Mouse (Mus musculus) T-helper 1 cell (primary cell): ENCODE results near the gene Atf7ip2.
"Not testable (repeated sequence)": the region's sequence is repeated elsewhere in the genome, so short reads cannot be mapped to it uniquely, and the experiment has no call there.

Experiments used
- in situ Hi-C: fragments of 300-600 bp; cut with MboI, MseI; formaldehyde crosslinking; loops from one replicate; pipeline ENCODE4 v1.15.1; 2025; ENCODE audit warnings: high pct_unique_total_duplicates

Atf7ip2 gene

DNA sequence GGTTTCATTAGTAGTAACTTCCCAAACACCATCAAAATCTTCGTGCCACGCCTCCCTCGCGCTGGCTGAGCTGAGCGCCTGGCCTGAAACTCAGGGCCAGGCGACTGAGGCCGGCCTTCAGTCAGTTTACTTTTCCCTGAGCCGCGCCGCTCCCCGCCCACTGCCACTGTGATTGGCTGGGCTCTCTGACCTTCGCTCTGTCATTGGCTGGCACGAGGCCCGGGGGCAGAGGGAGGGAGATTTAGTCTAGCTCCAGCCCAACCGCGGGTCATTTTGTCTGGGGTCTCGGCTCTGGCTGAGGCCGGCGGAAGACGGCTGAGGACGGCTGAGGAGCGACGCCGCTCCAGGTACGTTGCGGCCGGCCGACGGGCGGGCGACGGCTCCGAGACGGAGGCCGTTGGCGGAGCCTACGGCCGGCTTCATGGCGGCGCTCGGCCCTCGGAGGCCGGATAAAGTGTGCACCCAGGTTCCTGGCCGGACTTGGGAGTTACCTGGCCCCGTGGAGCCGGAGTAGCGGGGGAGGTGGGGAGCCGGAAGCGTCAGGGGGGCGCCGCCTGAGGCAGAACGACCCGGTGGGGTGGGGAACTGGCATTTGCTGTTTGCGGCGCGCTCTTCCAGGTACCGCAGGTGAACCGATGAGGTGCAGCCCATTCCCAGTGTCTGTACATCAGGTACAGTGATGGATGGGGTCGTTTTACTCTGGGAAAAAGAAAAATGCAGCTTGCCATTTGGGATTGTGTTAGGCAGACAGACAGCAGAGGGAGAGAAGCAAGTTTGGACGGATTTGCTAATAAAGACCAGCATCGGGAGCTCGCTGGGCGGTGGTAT, at the start of gene Atf7ip2:
Atf7ip2 (plus strand) TSS at position 34 of the 828 bp plus-strand sequence.
- in situ Hi-C loops = no loop called here

DNA sequence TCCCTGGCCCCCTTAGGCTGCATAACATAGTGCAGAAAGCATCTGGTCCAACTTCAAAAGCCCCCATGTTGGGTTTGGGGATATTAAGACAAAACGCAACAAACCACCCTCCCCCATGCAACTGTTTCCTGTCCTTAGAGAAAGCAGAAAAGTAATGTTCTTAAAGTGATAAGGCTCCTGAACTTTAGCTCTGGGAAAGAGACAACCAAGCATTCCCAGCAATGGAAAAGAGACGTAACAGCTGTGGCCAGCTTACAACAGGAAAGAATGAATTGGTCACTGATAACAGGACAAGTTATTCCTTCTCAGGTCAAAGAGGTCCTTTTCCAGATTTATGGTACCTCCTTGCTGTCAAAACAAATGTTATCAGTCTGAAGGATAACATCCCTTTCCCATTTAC, 49.3 kb upstream of the Atf7ip2 start:
- in situ Hi-C loops = no loop called here

DNA sequence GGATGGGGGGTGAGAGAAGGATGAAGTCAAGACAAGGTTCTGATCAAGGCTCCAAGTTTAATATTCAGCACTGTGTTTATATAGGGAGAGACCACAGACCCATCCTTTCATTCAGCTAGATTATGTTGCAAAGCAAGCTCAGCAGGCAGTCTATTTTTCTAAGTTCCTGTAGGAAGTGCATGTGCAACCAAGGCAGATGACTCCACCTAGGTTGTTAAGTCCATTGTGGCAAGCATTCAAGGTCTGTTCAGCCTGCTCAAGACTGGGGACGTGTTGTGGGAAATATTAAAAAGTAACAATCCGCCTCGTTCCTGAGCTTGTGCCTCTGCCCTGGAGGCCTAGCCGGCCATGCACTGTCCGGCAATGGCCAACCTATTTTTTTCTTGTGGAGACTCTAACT, 45.1 kb upstream of the Atf7ip2 start:
- in situ Hi-C loops = no loop called here

DNA sequence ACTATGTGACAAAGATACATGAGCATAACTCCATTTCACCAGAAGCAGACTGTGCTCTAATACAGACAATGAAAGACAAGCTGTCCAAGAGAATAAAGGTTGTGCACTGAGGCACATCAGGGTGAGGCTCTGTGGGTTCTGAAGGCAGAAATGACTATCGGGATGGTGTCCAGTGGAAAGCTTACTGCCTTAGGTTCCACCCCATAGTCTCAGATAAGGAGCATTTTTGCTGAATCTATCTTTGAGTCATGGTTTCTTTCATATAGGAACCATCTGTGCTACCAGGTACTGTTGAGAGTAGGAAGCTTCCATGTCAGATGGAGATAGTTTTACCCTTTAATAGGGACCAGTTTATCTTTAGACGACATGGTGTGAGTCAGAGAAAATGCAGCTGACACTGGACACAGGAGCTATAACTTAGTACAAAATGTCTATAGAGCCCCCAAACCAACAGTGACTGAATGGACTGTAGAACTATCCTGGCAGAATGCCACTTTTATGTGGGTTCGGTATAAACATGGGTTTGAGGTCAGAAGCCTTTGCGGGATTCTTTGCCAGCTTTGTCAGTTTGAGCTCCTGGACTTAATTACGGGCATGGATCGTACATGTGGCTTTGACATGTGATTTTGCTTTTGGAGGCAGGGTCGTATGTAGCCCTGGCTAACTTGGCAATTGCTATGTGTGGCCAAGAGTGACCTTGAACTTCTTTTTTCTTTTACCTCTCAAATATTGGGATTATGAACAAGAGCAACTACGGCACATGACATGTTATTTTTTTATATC, 23.2 kb upstream of the Atf7ip2 start:
- in situ Hi-C loops = loop anchor here (5.0 kb wide), 1 partner anchor 48 kb away; no protein-coding TSS in a partner anchor

DNA sequence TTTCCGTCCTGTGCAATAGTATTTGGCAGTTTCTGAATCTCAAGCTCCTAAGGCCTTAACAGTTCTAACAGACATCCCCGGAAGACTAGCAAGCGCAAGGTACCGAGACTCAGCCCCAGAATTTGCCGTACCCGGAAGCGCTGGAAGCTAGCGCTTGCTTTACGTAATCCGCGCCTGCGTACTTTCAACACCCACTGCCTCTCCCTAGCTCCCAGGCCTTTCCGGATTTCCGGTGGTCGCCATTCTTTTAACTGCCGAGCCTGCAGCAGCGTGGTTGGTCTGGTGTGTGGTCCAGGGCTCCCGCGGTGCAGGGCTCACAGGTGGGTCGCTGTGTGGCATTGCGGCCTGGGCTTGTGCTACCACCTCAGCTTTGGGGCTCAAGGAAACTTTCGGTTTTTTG, 22.5 kb upstream of the Atf7ip2 start, which contains the start of gene Rpl39l:
Rpl39l (plus strand) TSS at position 222 of the 400 bp plus-strand sequence.
- in situ Hi-C loops = no loop called here

DNA sequence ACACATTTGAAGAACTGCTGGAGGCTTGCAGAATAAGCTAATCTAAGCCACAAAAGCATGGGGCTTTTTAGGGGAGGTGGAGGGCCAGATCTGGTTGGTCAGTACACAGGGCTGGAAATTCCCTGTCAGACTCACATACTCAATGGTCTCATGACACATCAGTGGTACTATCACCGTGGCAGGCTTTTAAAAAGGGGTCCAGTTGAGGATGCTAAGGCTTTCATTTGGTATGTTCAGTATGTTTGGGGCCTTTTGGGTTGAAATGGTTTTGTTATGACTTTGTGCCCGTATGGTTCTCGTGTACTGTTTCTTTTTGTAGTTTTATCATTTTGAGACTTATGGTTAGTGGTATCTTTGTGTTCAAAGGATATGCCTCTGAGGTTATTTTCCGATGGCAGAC, 21.2 kb upstream of the Atf7ip2 start:
- in situ Hi-C loops = no loop called here

DNA sequence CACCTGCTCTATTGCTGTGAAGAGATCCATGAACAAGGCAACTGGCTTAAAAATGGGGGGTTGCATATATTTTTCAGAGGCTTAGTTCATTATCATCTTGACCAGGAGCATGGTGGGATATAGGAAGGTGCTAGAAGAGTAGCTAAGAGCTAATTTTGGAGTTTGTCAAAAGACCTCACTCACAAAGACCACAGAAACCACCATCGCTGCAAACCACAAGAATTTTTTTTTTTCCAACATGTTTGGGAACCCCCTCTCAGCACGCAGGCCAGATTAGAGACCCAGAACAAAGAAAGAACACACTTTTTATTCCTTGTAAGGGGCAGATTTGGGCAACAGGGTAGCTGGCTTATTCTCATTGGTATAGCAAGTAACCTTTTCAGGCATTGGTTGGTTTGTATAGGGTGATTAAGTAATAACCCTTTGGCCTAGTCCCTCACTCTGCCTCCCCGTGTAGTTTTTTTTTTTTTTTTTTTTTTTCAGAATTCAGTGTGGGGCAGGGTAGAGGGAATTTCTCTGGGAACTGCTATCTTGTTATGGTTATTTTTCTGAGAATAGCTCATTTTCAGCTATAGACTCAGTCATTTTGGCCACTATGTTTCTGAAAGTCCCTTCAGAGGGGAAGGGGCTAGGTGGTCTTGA, 20.2 kb upstream of the Atf7ip2 start:
- in situ Hi-C loops = no loop called here

DNA sequence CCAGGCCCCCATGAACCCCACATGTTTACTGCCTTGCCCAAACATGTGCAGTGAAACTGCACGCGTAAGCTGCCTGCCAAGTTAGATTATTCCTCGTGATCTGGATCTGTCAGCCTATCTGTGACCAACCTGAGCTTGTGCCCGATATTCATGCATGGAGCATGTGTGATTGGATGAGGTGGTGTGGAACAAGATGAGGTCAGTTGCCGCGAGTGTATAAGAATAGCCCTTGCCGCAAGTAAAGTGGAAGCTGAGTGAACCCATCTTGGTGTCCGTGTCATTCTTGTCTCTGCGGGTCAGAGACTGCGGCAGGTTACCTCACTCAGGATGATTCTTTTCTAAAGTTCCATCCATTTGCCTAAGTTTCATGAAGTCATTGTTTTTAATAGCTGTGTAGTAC, 5.1 kb upstream of the Atf7ip2 start:
- in situ Hi-C loops = not testable (repeated sequence)

DNA sequence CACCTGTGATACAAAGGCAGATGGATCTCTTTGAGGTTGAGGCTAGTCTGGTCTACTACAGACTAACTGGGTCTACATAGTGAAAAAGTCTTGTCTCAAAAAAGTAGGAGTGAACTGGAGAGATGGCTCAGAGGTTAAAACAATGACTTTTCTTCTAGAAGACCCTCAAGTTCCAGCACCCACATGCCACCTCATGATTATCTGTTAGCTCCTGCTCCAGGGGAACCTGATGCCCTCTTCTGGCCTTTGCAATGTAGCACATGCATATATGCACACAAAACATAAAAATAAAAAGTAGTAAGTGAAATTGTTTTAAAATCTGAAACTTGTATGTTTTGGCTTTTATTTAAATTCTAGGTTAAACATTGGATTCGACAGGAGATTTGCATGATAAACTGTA, 16.3 kb downstream of the Atf7ip2 start:
- in situ Hi-C loops = no loop called here

DNA sequence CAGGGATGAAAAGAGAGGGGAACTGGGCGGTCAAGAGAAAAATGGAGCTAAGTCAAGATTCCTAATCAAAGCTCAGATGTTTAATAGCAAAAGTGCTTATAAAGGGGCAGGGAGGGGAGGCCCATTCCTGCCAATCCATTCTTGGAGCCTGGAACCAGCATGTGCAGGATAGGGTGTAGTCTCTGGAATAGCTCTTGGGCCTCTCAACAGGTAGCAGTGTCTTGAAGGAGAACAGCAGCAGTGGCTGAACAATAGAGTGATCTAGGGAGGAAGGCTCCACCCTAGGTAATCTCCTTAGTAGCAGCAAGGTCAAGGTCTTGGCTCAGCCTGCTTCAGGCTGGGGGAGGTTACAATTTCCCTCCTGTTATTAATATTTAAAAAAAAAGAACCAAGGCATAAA, 23.9 kb downstream of the Atf7ip2 start:
- in situ Hi-C loops = loop anchor here (5.0 to 10.0 kb wide), 2 partner anchors 49 to 58 kb away; no protein-coding TSS in a partner anchor

DNA sequence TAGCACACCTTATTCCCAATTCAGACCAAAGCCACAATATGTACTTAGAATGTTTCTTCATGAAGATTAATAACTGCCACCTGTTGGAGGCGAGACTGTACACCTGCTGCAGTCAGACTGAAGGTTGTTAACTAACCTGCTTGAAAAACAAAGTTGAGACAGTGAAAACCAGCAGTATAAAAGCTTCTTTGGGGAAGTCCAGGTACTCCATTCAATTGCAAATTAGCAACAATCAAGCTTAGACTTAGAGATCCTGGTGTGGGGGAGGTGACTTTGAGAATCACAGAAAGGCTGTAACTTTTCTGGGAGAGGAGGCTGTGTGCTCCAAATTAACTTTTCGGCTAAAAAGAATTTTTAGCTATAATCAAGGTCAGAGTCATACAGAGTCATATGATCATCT, 24.5 kb downstream of the Atf7ip2 start:
- in situ Hi-C loops = loop anchor here (5.0 to 10.0 kb wide), 2 partner anchors 50 to 58 kb away; no protein-coding TSS in a partner anchor

DNA sequence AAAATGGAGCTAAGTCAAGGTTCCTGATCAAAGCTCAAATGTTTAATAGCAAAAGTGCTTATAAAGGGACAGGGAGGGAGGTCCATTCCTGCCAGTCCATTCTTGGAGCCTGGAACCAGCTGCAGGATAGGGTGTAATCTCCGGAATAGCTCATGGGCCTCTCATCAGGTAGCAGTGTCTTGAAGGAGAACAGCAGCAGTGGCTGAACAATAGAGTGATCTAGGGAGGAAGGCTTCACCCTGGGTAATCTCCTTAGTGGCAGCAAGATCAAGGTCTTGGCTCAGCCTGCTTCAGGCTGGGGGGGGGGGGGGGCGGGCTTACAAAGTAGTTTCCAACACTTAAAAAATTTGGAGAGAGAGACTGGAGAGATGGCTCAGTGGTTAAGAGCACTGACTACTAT, 34.8 kb downstream of the Atf7ip2 start:
- in situ Hi-C loops = no loop called here

DNA sequence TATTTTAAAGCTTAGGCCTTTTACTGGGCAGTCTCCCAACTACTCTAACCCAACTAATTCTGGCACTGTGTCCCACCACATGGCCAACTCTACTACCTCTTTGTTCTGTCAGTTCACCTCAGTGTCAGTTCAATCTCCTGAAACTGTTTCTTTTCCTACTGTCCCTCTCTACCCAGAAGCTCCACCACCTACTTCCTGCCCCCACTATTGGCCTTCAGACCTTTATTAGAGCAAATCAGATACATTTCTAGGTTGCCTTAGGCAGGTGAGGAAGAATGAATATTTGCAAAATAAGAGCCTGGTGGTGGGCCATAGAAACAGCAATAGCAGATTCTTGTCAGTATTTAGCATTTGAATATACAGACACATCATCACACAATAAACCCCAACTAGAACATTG, 44.1 kb downstream of the Atf7ip2 start:
- in situ Hi-C loops = no loop called here

DNA sequence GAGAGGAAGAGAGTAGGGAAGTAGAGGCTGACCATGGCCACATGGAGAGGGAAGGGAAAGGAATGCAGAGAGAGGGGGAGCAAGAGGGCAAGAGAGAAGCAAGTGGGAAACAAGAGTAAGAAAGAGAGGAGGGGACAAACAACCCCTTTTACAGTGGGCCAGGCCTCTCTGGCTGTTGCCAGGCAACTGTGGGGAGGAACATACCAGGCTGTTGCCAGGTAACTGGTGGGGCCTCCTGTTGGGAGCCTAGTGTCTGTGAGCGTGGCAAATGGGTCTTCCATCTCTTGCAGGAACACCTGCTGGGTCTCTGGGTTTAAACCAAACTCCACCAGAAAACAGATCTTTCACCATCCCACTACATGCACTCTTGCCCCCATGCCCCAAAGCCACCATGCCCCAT, 61.5 kb downstream of the Atf7ip2 start:
- in situ Hi-C loops = no loop called here

DNA sequence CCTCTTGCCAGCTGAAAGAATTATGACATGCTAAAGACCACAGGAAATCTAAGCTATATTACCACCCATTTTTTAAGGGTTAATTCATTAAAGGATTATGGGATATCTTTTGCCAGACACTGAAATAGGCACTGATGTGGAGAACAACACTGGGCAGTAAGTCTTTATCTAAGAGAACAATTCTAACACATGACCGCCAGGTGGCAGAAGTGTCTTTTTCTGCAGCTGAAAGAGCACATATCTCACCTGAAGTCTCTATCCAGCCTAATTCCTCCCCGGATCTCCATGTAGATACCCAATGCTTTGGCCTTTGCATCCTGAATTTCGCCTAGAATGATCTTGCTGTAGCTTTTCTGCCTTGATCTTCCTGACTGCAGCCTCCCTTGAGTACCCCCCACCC, 79.7 kb downstream of the Atf7ip2 start:
- in situ Hi-C loops = loop anchor here (10.0 kb wide), 1 partner anchor 57 kb away; no protein-coding TSS in a partner anchor

DNA sequence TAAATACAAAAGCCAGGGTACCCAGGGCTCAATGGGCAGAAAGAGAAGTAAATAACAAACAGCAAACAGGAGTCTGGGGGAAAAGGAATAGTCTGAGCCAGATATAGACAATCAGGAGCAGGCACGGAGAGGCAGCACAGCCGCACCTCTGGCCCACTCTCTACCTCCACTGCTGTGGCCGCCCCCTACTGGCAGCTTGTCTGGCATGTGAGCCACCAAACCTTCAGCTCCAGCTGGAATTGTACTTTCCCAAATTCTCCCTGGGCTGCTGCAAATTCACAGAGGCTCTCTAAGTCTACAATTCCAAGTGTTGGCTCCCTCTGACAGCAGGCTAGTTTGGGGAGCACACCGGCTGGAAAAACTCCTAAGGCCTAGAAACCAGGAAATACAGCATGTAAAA, 82.0 kb downstream of the Atf7ip2 start:
- in situ Hi-C loops = loop anchor here (10.0 kb wide), 1 partner anchor 60 kb away; no protein-coding TSS in a partner anchor

DNA sequence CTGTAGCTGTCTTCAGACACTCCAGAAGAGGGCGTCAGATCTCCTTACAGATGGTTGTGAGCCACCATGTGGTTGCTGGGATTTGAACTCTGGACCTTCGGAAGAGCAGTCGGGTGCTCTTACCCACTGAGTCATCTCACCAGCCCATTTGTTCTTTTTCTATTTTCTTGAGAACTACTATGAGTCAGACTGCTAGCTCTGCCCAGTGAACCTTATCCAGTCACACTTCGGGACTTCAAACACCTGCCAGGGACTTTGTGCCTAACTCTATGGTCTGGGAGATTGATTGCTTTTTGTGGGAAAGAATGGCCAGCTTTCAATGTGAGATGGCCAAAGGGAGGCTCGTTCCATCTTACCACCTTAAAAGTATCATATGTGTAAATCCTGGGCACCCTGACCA, 84.3 kb downstream of the Atf7ip2 start:
- in situ Hi-C loops = loop anchor here (5.0 to 10.0 kb wide), 3 partner anchors 62 to 236 kb away; partner anchors contain the start of gene Tekt5

DNA sequence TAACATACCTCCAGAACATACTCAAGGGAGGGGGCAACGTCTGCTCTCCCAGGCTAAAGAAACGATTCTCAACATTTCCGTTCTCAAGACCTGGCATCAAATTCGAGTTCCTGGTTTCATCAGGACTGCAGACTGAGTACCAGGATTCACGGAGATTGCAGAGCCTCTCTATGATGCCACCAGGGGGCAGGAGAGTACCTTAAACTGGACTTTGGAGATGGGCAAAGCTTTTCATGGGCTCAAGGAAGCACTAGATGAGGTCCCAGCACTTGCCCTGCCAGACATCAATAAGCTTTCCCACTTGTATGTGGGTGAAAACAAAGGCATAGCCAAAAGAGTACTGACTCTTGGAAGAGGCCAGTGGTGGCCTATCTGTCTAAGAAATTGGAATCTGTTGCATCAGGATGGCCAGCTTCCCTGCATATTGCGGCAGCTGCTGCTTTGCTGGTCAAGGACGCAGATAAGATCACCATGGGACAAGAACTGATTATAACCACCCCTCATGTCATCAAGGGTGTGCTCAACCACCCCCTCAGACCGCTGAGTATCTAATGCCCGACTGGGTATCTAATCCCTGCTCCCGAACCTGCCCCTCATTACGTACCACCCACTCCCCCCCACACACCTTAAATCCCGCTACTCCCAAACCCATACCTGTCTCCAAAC, 87.9 kb downstream of the Atf7ip2 start:
- in situ Hi-C loops = loop anchor here (10.0 kb wide), 1 partner anchor 464 kb away; no protein-coding TSS in a partner anchor

DNA sequence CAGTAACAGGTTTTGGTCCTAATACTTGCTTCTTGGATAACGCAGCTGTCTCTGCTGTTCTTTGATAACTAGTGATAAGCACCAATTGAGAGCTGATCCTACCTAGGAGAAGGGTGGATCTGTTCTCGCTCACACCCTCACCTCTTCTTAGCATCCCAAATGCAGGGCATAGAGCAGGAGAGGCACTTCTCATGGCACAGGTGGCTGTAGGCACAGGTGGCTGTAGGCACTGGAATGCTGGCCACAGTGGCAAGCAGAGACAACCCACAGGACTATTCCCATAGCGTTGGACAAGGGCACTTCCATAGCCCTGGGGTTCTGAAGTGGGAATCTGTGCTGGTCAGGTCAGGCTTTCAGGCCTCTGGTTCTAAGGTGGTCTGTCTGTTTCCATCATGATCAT, 89.4 kb downstream of the Atf7ip2 start:
- in situ Hi-C loops = loop anchor here (10.0 kb wide), 1 partner anchor 463 kb away; no protein-coding TSS in a partner anchor

DNA sequence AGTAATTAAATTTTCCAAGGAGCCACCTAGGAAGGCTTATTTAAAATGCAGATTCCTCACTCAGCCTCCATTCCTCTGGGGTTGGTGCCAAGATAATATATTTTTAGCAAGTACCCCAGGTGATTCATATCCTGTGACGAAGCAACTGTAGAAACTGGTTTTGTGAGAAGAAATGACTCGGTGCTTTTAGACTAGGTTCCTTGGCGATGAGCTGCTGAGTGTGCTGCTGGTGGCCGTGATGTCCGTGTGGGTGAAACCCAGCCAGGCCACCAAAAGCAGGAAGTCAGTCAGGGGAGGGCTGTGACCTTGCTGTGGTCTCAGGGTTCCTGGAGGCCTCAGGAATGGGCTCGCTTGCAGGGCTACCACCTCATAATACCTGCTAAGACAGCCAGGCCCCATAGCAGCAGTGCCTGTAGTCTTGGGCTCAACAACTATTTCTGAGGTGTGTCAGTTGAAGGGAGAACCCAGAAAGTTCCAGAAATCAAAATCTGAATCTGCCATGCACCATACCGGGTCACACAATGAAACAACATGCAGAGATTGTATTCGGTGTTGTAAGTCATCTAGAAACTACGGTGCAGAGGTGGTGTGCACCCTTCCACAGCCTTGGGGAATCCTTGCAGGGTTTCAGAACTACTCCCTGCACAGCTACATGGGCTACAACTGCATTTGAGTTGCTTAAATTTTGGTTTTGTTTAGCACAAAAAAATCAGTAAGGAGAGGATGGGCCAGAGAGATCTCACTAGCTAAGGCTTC, 94.2 kb downstream of the Atf7ip2 start:
- in situ Hi-C loops = loop anchor here (10.0 kb wide), 1 partner anchor 458 kb away; no protein-coding TSS in a partner anchor
